Mouse (Mus musculus) MEL (cell line): ENCODE results near the gene Gpatch2.

Experiments used
- CHD1 ChIP-seq: IDR thresholded peaks from 2 replicates; pipeline ENCODE4 v1.6.1; 2012; ENCODE audit warnings: low read depth, mild to moderate bottlenecking, inconsistent platforms, low read length, improper control_type of control experiment
- CHD2 ChIP-seq: IDR thresholded peaks from 2 replicates; pipeline ENCODE4 v1.6.1; 2011; ENCODE audit warnings: low read length, improper control_type of control experiment
- CTCF ChIP-seq, 3 experiments: IDR thresholded peaks in 2 of 3; conservative IDR thresholded peaks in 1 of 3; 2 replicates each; pipeline ENCODE4 v1.5.1; 2011 to 2012; ENCODE audit warnings: low read length in 3 of 3, low read depth in 2 of 3, mild to moderate bottlenecking in 2 of 3, improper control_type of control experiment in 1 of 3, inconsistent platforms in 1 of 3, mixed read lengths in 1 of 3, moderate library complexity in 1 of 3; ENCODE audit not compliant: control insufficient read depth in 1 of 3, insufficient read depth in 1 of 3, poor library complexity in 1 of 3, severe bottlenecking in 1 of 3
- E2F4 ChIP-seq: IDR thresholded peaks from 2 replicates; pipeline ENCODE4 v1.6.1; 2011; ENCODE audit warnings: low read depth, low read length, improper control_type of control experiment, borderline replicate concordance
- ELF1 ChIP-seq: IDR thresholded peaks from 2 replicates; pipeline ENCODE4 v1.6.1; 2014; ENCODE audit warnings: low read depth, mild to moderate bottlenecking, inconsistent platforms, low read length, improper control_type of control experiment, moderate library complexity
- EP300 ChIP-seq, 2 experiments: IDR thresholded peaks; 2 replicates each; pipeline ENCODE4 v1.6.1; 2011; ENCODE audit warnings: improper control_type of control experiment in 2 of 2, low read length in 2 of 2, low read depth in 1 of 2, mild to moderate bottlenecking in 1 of 2
- ETS1 ChIP-seq: IDR thresholded peaks from 2 replicates; pipeline ENCODE4 v1.6.1; 2012; ENCODE audit warnings: low read depth, mild to moderate bottlenecking, inconsistent platforms, low read length, improper control_type of control experiment, moderate library complexity
- MAFK ChIP-seq: IDR thresholded peaks from 2 replicates; pipeline ENCODE4 v1.6.1; 2011; ENCODE audit warnings: low read depth, mild to moderate bottlenecking, low read length, improper control_type of control experiment, borderline replicate concordance
- MEF2A ChIP-seq: IDR thresholded peaks from 2 replicates; pipeline ENCODE4 v1.6.1; 2014; ENCODE audit warnings: low read depth, mild to moderate bottlenecking, inconsistent platforms, low read length, improper control_type of control experiment; ENCODE audit not compliant: poor library complexity, insufficient replicate concordance, severe bottlenecking; ENCODE audit errors: extremely low read depth
- POLR2A ChIP-seq, 2 experiments: IDR thresholded peaks; 2 replicates each; pipeline ENCODE4 v1.6.1; 2011 to 2012; ENCODE audit warnings: low read length in 2 of 2, mild to moderate bottlenecking in 2 of 2, control low read depth in 1 of 2, improper control_type of control experiment in 1 of 2, low read depth in 1 of 2, moderate library complexity in 1 of 2; ENCODE audit not compliant: control insufficient read depth in 1 of 2, insufficient read depth in 1 of 2, poor library complexity in 1 of 2
- SIN3A ChIP-seq: IDR thresholded peaks from 2 replicates; pipeline ENCODE4 v1.6.1; 2012; ENCODE audit warnings: low read length, improper control_type of control experiment, inconsistent platforms
- TAL1 ChIP-seq: IDR thresholded peaks from 2 replicates; pipeline ENCODE4 v1.6.1; 2012; ENCODE audit warnings: mild to moderate bottlenecking, inconsistent platforms, low read length, moderate library complexity, mixed read lengths
- UBTF ChIP-seq: IDR thresholded peaks from 2 replicates; pipeline ENCODE4 v1.6.1; 2012; ENCODE audit warnings: low read depth, mild to moderate bottlenecking, inconsistent platforms, low read length, improper control_type of control experiment, moderate library complexity, borderline replicate concordance; ENCODE audit not compliant: insufficient read depth
- ZKSCAN1 ChIP-seq: IDR thresholded peaks from 2 replicates; pipeline ENCODE4 v1.6.1; 2012; ENCODE audit warnings: low read depth, mild to moderate bottlenecking, inconsistent platforms, low read length, improper control_type of control experiment, moderate library complexity

- no peak for TF ChIP-seq ETS1
- TF ChIP-seq ZKSCAN1, result no peak
- no peak for TF ChIP-seq CTCF (IDR thresholded peaks at IDR 0.05 in 2 of 3, conservative IDR thresholded peaks at IDR 0.05 in 1 of 3; ENCODE audit: control insufficient read depth in 1 of 3, insufficient read depth in 1 of 3, low read depth in 2 of 3, low read length in 3 of 3, poor library complexity in 1 of 3, severe bottlenecking in 1 of 3)
- TF ChIP-seq CHD2, result no peak
- no peak for TF ChIP-seq POLR2A (IDR thresholded peaks at IDR 0.05; ENCODE audit: control insufficient read depth in 1 of 2, insufficient read depth in 1 of 2, low read depth in 1 of 2, low read length in 2 of 2, poor library complexity in 1 of 2)
- TF ChIP-seq UBTF, result no peak
- TF ChIP-seq MEF2A, result no peak
- TF ChIP-seq E2F4, result no peak
- no peak for TF ChIP-seq TAL1
- TF ChIP-seq ELF1, result no peak
- TF ChIP-seq MAFK, result no peak
- TF ChIP-seq CHD1, result no peak
- no peak for TF ChIP-seq EP300 (IDR thresholded peaks at IDR 0.05; ENCODE audit: low read depth in 1 of 2, low read length in 2 of 2)
- no peak for TF ChIP-seq SIN3A
Observed at GRCm38 (mm10) chr1:187356169-187356568, 140.9 kb downstream of the Gpatch2 start.
